Mouse (Mus musculus): ENCODE results near the gene Pdcd2l. TPM values are rescaled to one million over a fixed set of nuclear protein-coding genes. Genes with fewer than 3 reads are reported as not detected.

Pdcd2l gene
- total and polyA plus RNA-seq, 2 experiments, result 15.9 to 18.5 TPM

GRCm38 (mm10) chr7:34218496-34218895, 22.0 kb upstream of the Pdcd2l start:
- WGBS, result 72% methylated on average over 1 of the region's 1 CpGs
- Histone ChIP-seq H3K27me3 (ENCODE audit: control insufficient read depth, insufficient read depth, low read length) (no peaks in the 10 kb centered on the region), H3K36me3 (ENCODE audit: control insufficient read depth, insufficient read depth, low read length) (peaks cover 34% of the 10 kb centered on the region), H3K27ac (replicated peaks; ENCODE audit: insufficient read depth, low read depth, low read length) (no peak overlapping the region), H3K4me3 (ENCODE audit: insufficient read depth, low read depth, low read length) (no peak overlapping the region), H3K9ac (ENCODE audit: low read depth, low read length) (no peak overlapping the region), H3K79me2 (ENCODE audit: control insufficient read depth, insufficient read depth, low read length) (no peaks in the 10 kb centered on the region), H3K4me1 (ENCODE audit: control insufficient read depth, insufficient read depth, low read length) (peaks cover 14% of the 10 kb centered on the region)
- DNase-seq (ENCODE audit: extremely low read depth, low read depth, low spot score), result no peak
- no peak for TF ChIP-seq POLR2A (IDR thresholded peaks at IDR 0.05; ENCODE audit: extremely low read depth, insufficient read depth, low read length)
- no peak for TF ChIP-seq CTCF (IDR thresholded peaks at IDR 0.05; ENCODE audit: low read depth, low read length)

GRCm38 (mm10) chr7:34216474-34216873, 20.0 kb upstream of the Pdcd2l start:
- TF ChIP-seq POLR2A (IDR thresholded peaks at IDR 0.05; ENCODE audit: extremely low read depth, insufficient read depth, low read length), result no peak
- TF ChIP-seq CTCF (IDR thresholded peaks at IDR 0.05; ENCODE audit: low read depth, low read length), result no peak
- H3K36me3 ChIP-seq (ENCODE audit: control insufficient read depth, insufficient read depth, low read length), result peaks cover 26% of the 10 kb centered on the region
- DNase-seq (ENCODE audit: extremely low read depth, low read depth, low spot score), result no peak
- no peak overlapping the region for H3K9ac ChIP-seq (ENCODE audit: low read depth, low read length)
- no peaks in the 10 kb centered on the region for H3K79me2 ChIP-seq (ENCODE audit: control insufficient read depth, insufficient read depth, low read length)
- no peak overlapping the region; the same call in 1 of the 2 replicates for H3K27ac ChIP-seq (replicated peaks; ENCODE audit: insufficient read depth, low read depth, low read length)
- 92% methylated on average over 10 of the region's 10 CpGs for WGBS
- no peaks in the 10 kb centered on the region for H3K27me3 ChIP-seq (ENCODE audit: control insufficient read depth, insufficient read depth, low read length)
- peaks cover 14% of the 10 kb centered on the region for H3K4me1 ChIP-seq (ENCODE audit: control insufficient read depth, insufficient read depth, low read length)
- no peak overlapping the region for H3K4me3 ChIP-seq (ENCODE audit: insufficient read depth, low read depth, low read length)

- WGBS, result 38% methylated on average over 9 of the region's 9 CpGs
- no peak for TF ChIP-seq POLR2A (IDR thresholded peaks at IDR 0.05; ENCODE audit: extremely low read depth, insufficient read depth, low read length)
- TF ChIP-seq CTCF (IDR thresholded peaks at IDR 0.05; ENCODE audit: low read depth, low read length), result no peak
- Histone ChIP-seq H3K9ac (ENCODE audit: low read depth, low read length) (0 out of 2 replicates have a peak overlapping the region, but pooled peaks have one; percentile 10), H3K4me1 (ENCODE audit: control insufficient read depth, insufficient read depth, low read length) (peaks cover 14% of the 10 kb centered on the region), H3K27ac (replicated peaks; ENCODE audit: insufficient read depth, low read depth, low read length) (peak overlapping the region; percentile 7), H3K27me3 (ENCODE audit: control insufficient read depth, insufficient read depth, low read length) (no peaks in the 10 kb centered on the region), H3K36me3 (ENCODE audit: control insufficient read depth, insufficient read depth, low read length) (peaks cover 27% of the 10 kb centered on the region), H3K4me3 (ENCODE audit: insufficient read depth, low read depth, low read length) (no peak overlapping the region), H3K79me2 (ENCODE audit: control insufficient read depth, insufficient read depth, low read length) (no peaks in the 10 kb centered on the region)
- peak; percentile 80 for DNase-seq (ENCODE audit: extremely low read depth, low read depth, low spot score)
Measured at GRCm38 (mm10) chr7:34215481-34215880, 19.0 kb upstream of the Pdcd2l start.

GRCm38 (mm10) chr7:34214644-34215043, 18.2 kb upstream of the Pdcd2l start:
- TF ChIP-seq CTCF (IDR thresholded peaks at IDR 0.05; ENCODE audit: low read depth, low read length) (no peak), POLR2A (IDR thresholded peaks at IDR 0.05; ENCODE audit: extremely low read depth, insufficient read depth, low read length) (no peak)
- no peak overlapping the region for H3K27ac ChIP-seq (replicated peaks; ENCODE audit: insufficient read depth, low read depth, low read length)

GRCm38 (mm10) chr7:34213281-34213680, 16.8 kb upstream of the Pdcd2l start:
- DNase-seq (ENCODE audit: extremely low read depth, low read depth, low spot score), result no peak
- Histone ChIP-seq H3K4me1 (ENCODE audit: control insufficient read depth, insufficient read depth, low read length) (peaks cover 14% of the 10 kb centered on the region), H3K27ac (replicated peaks; ENCODE audit: insufficient read depth, low read depth, low read length) (no peak overlapping the region), H3K36me3 (ENCODE audit: control insufficient read depth, insufficient read depth, low read length) (peaks cover 38% of the 10 kb centered on the region), H3K27me3 (ENCODE audit: control insufficient read depth, insufficient read depth, low read length) (no peaks in the 10 kb centered on the region), H3K79me2 (ENCODE audit: control insufficient read depth, insufficient read depth, low read length) (no peaks in the 10 kb centered on the region), H3K9ac (ENCODE audit: low read depth, low read length) (no peak overlapping the region), H3K4me3 (ENCODE audit: insufficient read depth, low read depth, low read length) (no peak overlapping the region)
- 81% methylated on average over 7 of the region's 7 CpGs for WGBS
- no peak for TF ChIP-seq CTCF (IDR thresholded peaks at IDR 0.05; ENCODE audit: low read depth, low read length)
- TF ChIP-seq POLR2A (IDR thresholded peaks at IDR 0.05; ENCODE audit: extremely low read depth, insufficient read depth, low read length), result no peak

More at GRCm38 (mm10) chr7:34214644-34215043, 18.2 kb upstream of the Pdcd2l start:
- no peak for DNase-seq (ENCODE audit: extremely low read depth, low read depth, low spot score)
- peaks cover 14% of the 10 kb centered on the region for H3K4me1 ChIP-seq (ENCODE audit: control insufficient read depth, insufficient read depth, low read length)
- no peaks in the 10 kb centered on the region for H3K27me3 ChIP-seq (ENCODE audit: control insufficient read depth, insufficient read depth, low read length)
- no peaks in the 10 kb centered on the region for H3K79me2 ChIP-seq (ENCODE audit: control insufficient read depth, insufficient read depth, low read length)
- no peak overlapping the region for H3K4me3 ChIP-seq (ENCODE audit: insufficient read depth, low read depth, low read length)
- WGBS, result 92% methylated on average over 8 of the region's 8 CpGs
- H3K9ac ChIP-seq (ENCODE audit: low read depth, low read length), result no peak overlapping the region
- peaks cover 28% of the 10 kb centered on the region for H3K36me3 ChIP-seq (ENCODE audit: control insufficient read depth, insufficient read depth, low read length)

GRCm38 (mm10) chr7:34208027-34208745, 11.7 kb upstream of the Pdcd2l start:
- Histone ChIP-seq H3K4me1 (ENCODE audit: control insufficient read depth, insufficient read depth, low read length) (no peaks in the 10 kb centered on the region; the same call in 1 of the 2 replicates), H3K4me3 (ENCODE audit: insufficient read depth, low read depth, low read length) (no peak overlapping the region), H3K9ac (ENCODE audit: low read depth, low read length) (no peak overlapping the region), H3K27ac (replicated peaks; ENCODE audit: insufficient read depth, low read depth, low read length) (no peak overlapping the region), H3K79me2 (ENCODE audit: control insufficient read depth, insufficient read depth, low read length) (no peaks in the 10 kb centered on the region), H3K27me3 (ENCODE audit: control insufficient read depth, insufficient read depth, low read length) (no peaks in the 10 kb centered on the region), H3K36me3 (ENCODE audit: control insufficient read depth, insufficient read depth, low read length) (peaks cover 62% of the 10 kb centered on the region)
- 89% methylated on average over 9 of the region's 9 CpGs for WGBS
- DNase-seq (ENCODE audit: extremely low read depth, low read depth, low spot score), result no peak
- TF ChIP-seq CTCF (IDR thresholded peaks at IDR 0.05; ENCODE audit: low read depth, low read length) (peak; percentile 32; the same call in 1 of the 2 replicates), POLR2A (IDR thresholded peaks at IDR 0.05; ENCODE audit: extremely low read depth, insufficient read depth, low read length) (no peak)
